Mouse (Mus musculus) bone marrow macrophage, adult 2 months (primary cell): Measurements from ENCODE around the gene Pepd.

Experiments
- CTCF ChIP-seq: IDR thresholded peaks from 2 replicates; pipeline ENCODE4 v1.5.1; 2012; ENCODE audit warnings: low read depth, mild to moderate bottlenecking, low read length, moderate library complexity
- POLR2A ChIP-seq: IDR thresholded peaks from 2 replicates; pipeline ENCODE4 v1.6.1; 2012; ENCODE audit warnings: mild to moderate bottlenecking, low read depth, low read length, borderline replicate concordance

DNA sequence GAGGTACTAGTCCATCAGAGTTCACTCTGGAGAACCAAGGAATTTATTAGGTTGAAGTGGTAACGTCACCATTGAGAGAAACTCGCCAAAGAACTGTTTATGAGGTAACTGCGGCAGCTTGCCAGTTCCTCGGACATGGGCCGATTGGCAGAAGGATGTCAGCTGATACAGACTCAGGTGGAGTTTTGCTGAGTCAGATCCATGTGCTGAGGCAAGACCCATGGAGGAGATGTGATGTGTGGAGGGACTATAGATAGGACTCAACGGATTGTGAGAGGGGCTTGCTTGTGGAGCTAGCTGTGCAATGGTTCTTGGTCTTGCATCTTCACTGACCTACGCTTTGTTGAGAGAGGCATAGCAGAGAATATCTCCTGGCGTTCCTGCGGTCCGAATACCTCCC, 69.6 kb downstream of the Pepd start:
- TF ChIP-seq POLR2A (no peak), CTCF (no peak)
